Mouse (Mus musculus) G1E (cell line): ENCODE results near the gene Ints5.

Experiments used
- CTCF ChIP-seq: IDR thresholded peaks from 2 replicates; pipeline ENCODE4 v1.5.1; 2012; ENCODE audit warnings: low read depth, low read length, inconsistent platforms, mixed read lengths
- POLR2AphosphoS5 ChIP-seq: IDR thresholded peaks from 2 replicates; pipeline ENCODE4 v1.6.1; 2012; ENCODE audit warnings: low read depth, low read length, inconsistent platforms; ENCODE audit not compliant: insufficient replicate concordance

GRCm38 (mm10) chr19:8888511-8889385 is 4.1 kb upstream of the Ints5 start, which contains the start of the genes 1810009A15Rik and Gm49416:
- no peak for TF ChIP-seq CTCF
- 0 out of 2 replicates have a peak, but pooled peaks have one; percentile 64 for TF ChIP-seq POLR2AphosphoS5
